Mouse (Mus musculus) retina, adult 2 months (tissue): ENCODE measurements around the gene Otor.

Source experiments
- DNase-seq: peaks from one replicate; pipeline ENCODE4 v3.0.0-alpha.2; 2012; ENCODE audit warnings: low read depth, low spot score

Gene Otor

GRCm38 (mm10) chr2:143131098-143131646 lies 52.9 kb downstream of the Otor start:
- no peak for DNase-seq
